Mouse (Mus musculus): Measurements from ENCODE around the gene Stk38.

GRCm38 (mm10) chr17:29039351-29039750, 31.6 kb upstream of the Stk38 start:
- no peak for TF ChIP-seq FLI1 (IDR thresholded peaks at IDR 0.05; ENCODE audit: low read length)
- TF ChIP-seq GATA1 (IDR thresholded peaks at IDR 0.05; ENCODE audit: borderline replicate concordance, low read length) = no peak

All from megakaryocyte, embryonic 14.5 days (primary cell).